Mouse (Mus musculus) cerebellum, postnatal 25 days (tissue): Measurements from ENCODE around the gene Nxn.

Source experiments
- DNase-seq, 2 experiments: peaks; one replicate each; pipeline ENCODE4 v3.0.0; 2021; ENCODE audit warnings: mixed read lengths in 2 of 2

The Nxn gene

GRCm38 (mm10) chr11:76258511-76258910 lies 140.4 kb downstream of the Nxn start:
- DNase-seq = no peak

- DNase-seq = no peak
Measured at GRCm38 (mm10) chr11:76257386-76257785, 141.6 kb downstream of the Nxn start.

GRCm38 (mm10) chr11:76256129-76256528 lies 142.8 kb downstream of the Nxn start:
- DNase-seq = no peak

GRCm38 (mm10) chr11:76255431-76256001 lies 143.4 kb downstream of the Nxn start:
- DNase-seq = peak; percentile 89

GRCm38 (mm10) chr11:76253918-76254264 lies 145.0 kb downstream of the Nxn start:
- DNase-seq = peak in 1 of 2 experiments; percentile 32

- peak; percentile 94 to 95 for DNase-seq
Measured at GRCm38 (mm10) chr11:76253145-76253917, 145.6 kb downstream of the Nxn start.

- peak; percentile 79 to 87 for DNase-seq
Measured at GRCm38 (mm10) chr11:76252036-76252435, 146.9 kb downstream of the Nxn start.

GRCm38 (mm10) chr11:76247239-76247638 lies 151.7 kb downstream of the Nxn start:
- DNase-seq = no peak

- DNase-seq = no peak
Measured at GRCm38 (mm10) chr11:76246439-76246838, 152.5 kb downstream of the Nxn start.

- DNase-seq = peak in 1 of 2 experiments; percentile 39
Measured at GRCm38 (mm10) chr11:76243811-76244546, 155.0 kb downstream of the Nxn start.

GRCm38 (mm10) chr11:76242901-76243810 lies 155.8 kb downstream of the Nxn start, which contains the start of the genes Mrm3 and Glod4:
Gene Mrm3 (plus strand): TSS chr11:76243715.
Gene Glod4 (minus strand): TSS chr11:76243725.
- peak; percentile 94 to 96 for DNase-seq

GRCm38 (mm10) chr11:76239750-76240149 lies 159.2 kb downstream of the Nxn start:
- no peak for DNase-seq

- DNase-seq = no peak
Measured at GRCm38 (mm10) chr11:76236136-76236535, 162.8 kb downstream of the Nxn start.

GRCm38 (mm10) chr11:76225051-76225450 lies 173.9 kb downstream of the Nxn start:
- DNase-seq = no peak

GRCm38 (mm10) chr11:76224631-76225030 lies 174.3 kb downstream of the Nxn start:
- DNase-seq = no peak

- DNase-seq = peak; percentile 97 to 99
Measured at GRCm38 (mm10) chr11:76217390-76217800, 181.5 kb downstream of the Nxn start, which contains the start of the genes Dbil5 and Gemin4. Gene Dbil5 (plus strand): TSS chr11:76217608. Gene Gemin4 (minus strand): TSS chr11:76217664.

- peak in 1 of 2 experiments; percentile 57 for DNase-seq
Measured at GRCm38 (mm10) chr11:76216681-76217389, 182.1 kb downstream of the Nxn start.

GRCm38 (mm10) chr11:76216049-76216540 lies 182.8 kb downstream of the Nxn start:
- no peak for DNase-seq

GRCm38 (mm10) chr11:76215011-76215410 lies 183.9 kb downstream of the Nxn start:
- no peak for DNase-seq

- DNase-seq = no peak
Measured at GRCm38 (mm10) chr11:76213841-76214240, 185.1 kb downstream of the Nxn start.

- peak in 1 of 2 experiments; percentile 47 for DNase-seq
Measured at GRCm38 (mm10) chr11:76211595-76211994, 187.3 kb downstream of the Nxn start.
